Mouse (Mus musculus): Measurements from ENCODE around the gene Ubxn6. TPM values are rescaled to one million over a fixed set of nuclear protein-coding genes. Genes with fewer than 3 reads are reported as not detected.

The Ubxn6 gene
- polyA plus RNA-seq, 1 experiment from 2014 or later, result 14.2 TPM

GRCm38 (mm10) chr17:56022131-56022988, 52.5 kb downstream of the Ubxn6 start:
- DNase-seq, result no peak
- H3K9ac ChIP-seq, result no peak overlapping the region
- WGBS (ENCODE audit: insufficient replicate concordance), result 63% methylated on average over 2 of the region's 2 CpGs
- peaks cover 58% of the 10 kb centered on the region for H3K4me1 ChIP-seq (replicated peaks)
- H3K9me3 ChIP-seq (replicated peaks), result no peaks in the 10 kb centered on the region
- peaks cover 63% of the 10 kb centered on the region for H3K36me3 ChIP-seq
- no peak for ATAC-seq (ENCODE audit: low read depth)
- H3K27ac ChIP-seq, result peak overlapping the region; percentile 40; the same call in 1 of the 2 replicates
- no peaks in the 10 kb centered on the region for H3K27me3 ChIP-seq
- H3K4me2 ChIP-seq, result no peak overlapping the region
- no peak overlapping the region for H3K4me3 ChIP-seq (replicated peaks)

- Histone ChIP-seq H3K4me2 (no peak overlapping the region), H3K27ac (no peak overlapping the region), H3K4me3 (replicated peaks) (no peak overlapping the region), H3K9me3 (replicated peaks) (no peaks in the 10 kb centered on the region), H3K27me3 (no peaks in the 10 kb centered on the region), H3K36me3 (peaks cover 64% of the 10 kb centered on the region), H3K4me1 (replicated peaks) (peaks cover 49% of the 10 kb centered on the region), H3K9ac (no peak overlapping the region)
- no peak for ATAC-seq (ENCODE audit: low read depth)
- WGBS (ENCODE audit: insufficient replicate concordance), result 71% methylated on average over 4 of the region's 4 CpGs
- DNase-seq, result no peak
These were observed 53.5 kb downstream of the Ubxn6 start for GRCm38 (mm10) chr17:56021161-56021910.

GRCm38 (mm10) chr17:56020400-56021084, 54.3 kb downstream of the Ubxn6 start:
- DNase-seq (no peak), ATAC-seq (ENCODE audit: low read depth) (no peak)
- 86% methylated on average over 6 of the region's 6 CpGs for WGBS (ENCODE audit: insufficient replicate concordance)
- Histone ChIP-seq H3K36me3 (peaks cover 72% of the 10 kb centered on the region), H3K27me3 (no peaks in the 10 kb centered on the region), H3K27ac (no peak overlapping the region), H3K4me1 (replicated peaks) (peaks cover 42% of the 10 kb centered on the region), H3K9me3 (replicated peaks) (no peaks in the 10 kb centered on the region), H3K9ac (no peak overlapping the region), H3K4me3 (replicated peaks) (no peak overlapping the region), H3K4me2 (no peak overlapping the region)

GRCm38 (mm10) chr17:56018347-56019131, 56.3 kb downstream of the Ubxn6 start:
- Histone ChIP-seq H3K4me3 (replicated peaks) (no peak overlapping the region), H3K27ac (no peak overlapping the region), H3K4me1 (replicated peaks) (peaks cover 23% of the 10 kb centered on the region), H3K9ac (no peak overlapping the region), H3K9me3 (replicated peaks) (no peaks in the 10 kb centered on the region), H3K36me3 (peaks cover 74% of the 10 kb centered on the region), H3K4me2 (no peak overlapping the region), H3K27me3 (no peaks in the 10 kb centered on the region)
- WGBS (ENCODE audit: insufficient replicate concordance), result 74% methylated on average over 20 of the region's 20 CpGs
- no peak for DNase-seq
- ATAC-seq (ENCODE audit: low read depth), result peak; percentile 18; the same call in 1 of the 2 replicates

- no peak overlapping the region for H3K9ac ChIP-seq
- H3K27me3 ChIP-seq, result no peaks in the 10 kb centered on the region
- peaks cover 16% of the 10 kb centered on the region for H3K4me1 ChIP-seq (replicated peaks)
- no peaks in the 10 kb centered on the region for H3K9me3 ChIP-seq (replicated peaks)
- no peak for ATAC-seq (ENCODE audit: low read depth)
- peaks cover 73% of the 10 kb centered on the region for H3K36me3 ChIP-seq
- H3K27ac ChIP-seq, result no peak overlapping the region
- DNase-seq, result no peak
- H3K4me3 ChIP-seq (replicated peaks), result no peak overlapping the region
- WGBS (ENCODE audit: insufficient replicate concordance), result 95% methylated on average over 7 of the region's 7 CpGs
- no peak overlapping the region for H3K4me2 ChIP-seq
These were observed 57.0 kb downstream of the Ubxn6 start for GRCm38 (mm10) chr17:56017848-56018247.

Other genes with a start within 250 kb of the Ubxn6 start
- 2.1 and 3.1 TPM in 2 replicates for gene Zfp119a, start 196.1 kb downstream of the Ubxn6 start, polyA plus RNA-seq (2015; fragmentation: Nextera tagmentation; extraction: Ambion mirVana)
- gene Zfp959, start 182.9 kb downstream of the Ubxn6 start, polyA plus RNA-seq (2015; fragmentation: Nextera tagmentation; extraction: Ambion mirVana), result 6.5 and 7.7 TPM in 2 replicates
- gene Zfp119b, start 125.5 kb downstream of the Ubxn6 start, polyA plus RNA-seq (2015; fragmentation: Nextera tagmentation; extraction: Ambion mirVana), result 2.4 and 2.6 TPM in 2 replicates
- 4.6 and 5.0 TPM in 2 replicates for gene Ebi3, start 122.4 kb downstream of the Ubxn6 start, polyA plus RNA-seq (2015; fragmentation: Nextera tagmentation; extraction: Ambion mirVana)
- 11.4 and 12.7 TPM in 2 replicates for gene Yju2, start 115.9 kb downstream of the Ubxn6 start, polyA plus RNA-seq (2015; fragmentation: Nextera tagmentation; extraction: Ambion mirVana)
- gene Shd, start 104.6 kb downstream of the Ubxn6 start, polyA plus RNA-seq (2015; fragmentation: Nextera tagmentation; extraction: Ambion mirVana), result 0.22 and 0.34 TPM in 2 replicates
- 0.56 and 0.69 TPM in 2 replicates for gene Fsd1, start 88.5 kb downstream of the Ubxn6 start, polyA plus RNA-seq (2015; fragmentation: Nextera tagmentation; extraction: Ambion mirVana)
- 1.5 and 1.8 TPM in 2 replicates for gene Stap2, start 69.4 kb downstream of the Ubxn6 start, polyA plus RNA-seq (2015; fragmentation: Nextera tagmentation; extraction: Ambion mirVana)
- 13.5 and 14.5 TPM in 2 replicates for gene Mpnd, start 69.3 kb downstream of the Ubxn6 start, polyA plus RNA-seq (2015; fragmentation: Nextera tagmentation; extraction: Ambion mirVana)
- gene Sh3gl1, start 38.4 kb downstream of the Ubxn6 start, polyA plus RNA-seq (2015; fragmentation: Nextera tagmentation; extraction: Ambion mirVana), result 48.0 and 50.9 TPM in 2 replicates
- gene Chaf1a, start 34.6 kb downstream of the Ubxn6 start, polyA plus RNA-seq (2015; fragmentation: Nextera tagmentation; extraction: Ambion mirVana), result 19.8 and 27.1 TPM in 2 replicates
- gene Hdgfl2, start 4.6 kb upstream of the Ubxn6 start, polyA plus RNA-seq (2015; fragmentation: Nextera tagmentation; extraction: Ambion mirVana), result 59.0 and 64.9 TPM in 2 replicates
- not detected in 2 replicates for gene Plin4, start 34.8 kb upstream of the Ubxn6 start, polyA plus RNA-seq (2015; fragmentation: Nextera tagmentation; extraction: Ambion mirVana)
- gene Plin5, start 42.6 kb upstream of the Ubxn6 start, polyA plus RNA-seq (2015; fragmentation: Nextera tagmentation; extraction: Ambion mirVana), result 0.23 and 0.32 TPM in 2 replicates
- 0.36 and 0.43 TPM in 2 replicates for gene Lrg1, start 47.0 kb upstream of the Ubxn6 start, polyA plus RNA-seq (2015; fragmentation: Nextera tagmentation; extraction: Ambion mirVana)
- 0.51 and 0.55 TPM in 2 replicates for gene Sema6b, start 65.3 kb upstream of the Ubxn6 start, polyA plus RNA-seq (2015; fragmentation: Nextera tagmentation; extraction: Ambion mirVana)
- 2.7 and 2.9 TPM in 2 replicates for gene Tnfaip8l1, start 87.4 kb upstream of the Ubxn6 start, polyA plus RNA-seq (2015; fragmentation: Nextera tagmentation; extraction: Ambion mirVana)
- gene Mydgf, start 108.9 kb upstream of the Ubxn6 start, polyA plus RNA-seq (2015; fragmentation: Nextera tagmentation; extraction: Ambion mirVana), result 59.2 and 66.7 TPM in 2 replicates
- gene Dpp9, start 143.9 kb upstream of the Ubxn6 start, polyA plus RNA-seq (2015; fragmentation: Nextera tagmentation; extraction: Ambion mirVana), result 19.6 and 23.0 TPM in 2 replicates
- 6.1 and 7.1 TPM in 2 replicates for gene Fem1a, start 181.8 kb upstream of the Ubxn6 start, polyA plus RNA-seq (2015; fragmentation: Nextera tagmentation; extraction: Ambion mirVana)
- gene Ticam1, start 201.8 kb upstream of the Ubxn6 start, polyA plus RNA-seq (2015; fragmentation: Nextera tagmentation; extraction: Ambion mirVana), result 2.3 and 2.7 TPM in 2 replicates
- gene Plin3, start 217.8 kb upstream of the Ubxn6 start, polyA plus RNA-seq (2015; fragmentation: Nextera tagmentation; extraction: Ambion mirVana), result 24.9 and 27.1 TPM in 2 replicates
- gene Arrdc5, start 225.3 kb upstream of the Ubxn6 start, polyA plus RNA-seq (2015; fragmentation: Nextera tagmentation; extraction: Ambion mirVana), result not detected in 2 replicates
- gene Uhrf1, start 228.3 kb upstream of the Ubxn6 start, polyA plus RNA-seq (2015; fragmentation: Nextera tagmentation; extraction: Ambion mirVana), result 121 and 131 TPM in 2 replicates